Mouse (Mus musculus): Measurements from ENCODE around the gene Ywhag. TPM values are rescaled to one million over a fixed set of nuclear protein-coding genes. Genes with fewer than 3 reads are reported as not detected.

The Ywhag gene
- 1,000 to 10,000 TPM; 1,218 to 1,292 TPM for total RNA-seq (2021)
- long read RNA-seq, experiment 1, transcript Ywhag-201 (2 exons, 3,520 nt): major isoform, 46 of 199 reads
- long read RNA-seq, experiment 1, partial matches to known transcripts: 0 of 199 reads
- long read RNA-seq, experiment 1, other reads (novel, unspliced or antisense): 151 of 199 reads
- long read RNA-seq, experiment 2, transcript Ywhag-201 (2 exons, 3,520 nt): major isoform, 63 of 273 reads
- long read RNA-seq, experiment 2, partial matches to known transcripts: 210 of 273 reads
- long read RNA-seq, experiment 2, other reads (novel, unspliced or antisense): 0 of 273 reads

DNA sequence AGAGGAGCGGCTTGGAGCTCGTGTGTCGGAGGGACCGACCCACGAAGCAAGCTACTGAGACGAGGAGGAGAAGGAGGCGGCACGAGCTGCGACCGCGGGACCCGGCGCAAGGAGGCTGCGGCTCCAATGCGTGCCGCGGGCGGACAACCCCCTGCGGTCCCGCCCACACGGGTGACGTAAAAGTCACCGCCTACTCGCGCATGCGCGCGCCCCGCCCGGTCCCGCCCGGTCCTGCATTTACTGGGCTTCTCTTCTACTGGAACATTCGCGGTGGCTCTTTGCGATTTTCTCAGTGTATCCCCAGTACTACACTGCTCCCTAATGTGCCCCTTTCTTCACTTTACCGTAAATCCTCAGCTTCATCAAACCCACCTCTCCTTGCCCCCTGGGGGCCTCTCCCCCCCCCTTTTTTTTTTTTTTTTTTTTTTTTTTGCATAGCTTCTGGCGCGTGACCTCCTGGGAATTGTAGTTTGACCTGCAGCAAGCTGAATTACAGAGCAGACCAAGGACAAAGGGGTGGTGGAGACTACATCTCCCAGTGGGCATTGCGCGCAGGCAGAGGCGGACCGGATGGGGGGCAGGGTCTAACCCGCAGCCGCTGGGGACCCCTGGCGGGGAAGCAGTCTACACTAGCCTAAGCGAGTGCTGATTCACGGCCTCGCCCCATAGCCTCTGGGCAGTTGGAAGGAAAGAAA lies at the start of gene Ywhag:
Gene Ywhag, minus strand, starts transcription at position 136 of the 695 bp plus-strand sequence.
- DNase-seq (ENCODE audit: low spot score in 2 of 2): peak; percentile 98 to 99
- Histone ChIP-seq H3K27ac (peak within 1 kb of the TSS; percentile 99), H3K4me3 (peak within 1 kb of the TSS; percentile 90)
- peak; percentile 78 for TF ChIP-seq CTCF (conservative IDR thresholded peaks at IDR 0.05)

DNA sequence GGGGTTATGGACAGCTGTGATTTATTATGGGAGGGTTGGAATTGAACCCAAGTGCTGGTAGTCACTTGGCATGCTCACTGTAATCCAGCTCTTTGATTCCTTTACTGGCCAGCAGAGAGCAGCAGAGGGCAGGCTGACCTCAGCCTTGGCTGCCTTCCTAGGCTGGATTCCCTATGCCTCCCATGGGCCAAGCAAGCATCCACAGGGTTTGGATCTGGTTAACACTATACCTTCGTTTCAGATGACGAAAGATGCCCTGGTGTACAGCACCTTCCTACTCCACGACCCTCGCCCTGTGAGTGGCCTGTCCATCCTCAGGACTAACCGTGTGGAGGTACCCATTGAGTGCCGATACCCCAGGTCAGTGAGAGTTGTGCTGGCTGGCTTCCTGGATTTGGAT lies 48.0 kb upstream of the Ywhag start:
- TF ChIP-seq CTCF (conservative IDR thresholded peaks at IDR 0.05): peak; percentile 91
- no peak for DNase-seq (ENCODE audit: low spot score in 2 of 2)
- Histone ChIP-seq H3K4me3 (no peak overlapping the region), H3K27ac (no peak overlapping the region)

- DNase-seq (ENCODE audit: low spot score in 2 of 2): no peak
- no peak within 1 kb of the TSS for H3K27ac ChIP-seq
- no peak within 1 kb of the TSS for H3K4me3 ChIP-seq
- TF ChIP-seq CTCF (conservative IDR thresholded peaks at IDR 0.05): no peak
Measured at GRCm38 (mm10) chr5:135979904-135980303, 45.5 kb upstream of the Ywhag start, which contains the start of gene Zp3. TSS of gene Zp3 (plus strand) at chr5:135980099.

- Histone ChIP-seq H3K27ac (no peak overlapping the region), H3K4me3 (no peak overlapping the region)
- DNase-seq (ENCODE audit: low spot score in 2 of 2): no peak
- no peak for TF ChIP-seq CTCF (conservative IDR thresholded peaks at IDR 0.05)
Measured at GRCm38 (mm10) chr5:135979381-135979780, 45.0 kb upstream of the Ywhag start.

DNA sequence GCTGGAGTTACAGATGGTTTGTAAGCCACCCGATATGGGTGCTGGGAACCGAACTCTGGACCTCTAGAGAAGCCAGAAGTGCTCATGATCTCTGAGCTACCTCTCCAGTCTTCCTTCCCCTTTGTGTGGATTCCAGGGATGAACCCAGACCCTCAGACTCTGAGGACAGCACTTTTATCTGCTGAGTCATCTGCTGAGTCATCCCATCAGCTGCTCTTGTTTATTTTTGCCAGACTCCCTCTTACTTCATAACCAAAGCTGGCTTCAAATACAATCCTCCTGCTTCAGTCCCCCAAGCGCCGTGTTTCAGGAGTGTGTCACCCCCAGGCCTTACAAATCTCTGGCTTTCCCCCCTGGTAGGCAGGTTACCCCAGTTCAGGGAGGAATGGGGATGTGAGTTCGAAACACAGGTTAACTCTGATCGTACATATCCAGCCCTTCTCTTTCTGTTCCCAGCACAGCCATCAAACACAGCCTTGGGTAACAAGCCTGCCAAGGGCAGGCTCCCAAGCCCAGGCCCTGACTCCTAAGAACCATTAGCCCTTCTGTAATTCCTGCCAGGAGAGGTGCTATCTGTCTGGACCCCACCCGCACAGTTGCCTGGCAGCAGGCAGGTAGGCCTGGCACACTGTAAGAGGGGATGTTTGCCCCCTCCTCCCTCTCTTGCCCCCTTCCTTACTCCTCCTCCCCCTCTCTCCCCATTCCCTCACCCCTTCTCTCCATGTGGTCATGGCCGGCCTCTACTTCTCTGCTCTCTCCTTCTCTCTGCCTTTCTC lies 41.7 kb upstream of the Ywhag start:
- TF ChIP-seq CTCF (conservative IDR thresholded peaks at IDR 0.05): no peak
- no peak for DNase-seq (ENCODE audit: low spot score in 2 of 2)
- Histone ChIP-seq H3K27ac (no peak overlapping the region), H3K4me3 (no peak overlapping the region)

DNA sequence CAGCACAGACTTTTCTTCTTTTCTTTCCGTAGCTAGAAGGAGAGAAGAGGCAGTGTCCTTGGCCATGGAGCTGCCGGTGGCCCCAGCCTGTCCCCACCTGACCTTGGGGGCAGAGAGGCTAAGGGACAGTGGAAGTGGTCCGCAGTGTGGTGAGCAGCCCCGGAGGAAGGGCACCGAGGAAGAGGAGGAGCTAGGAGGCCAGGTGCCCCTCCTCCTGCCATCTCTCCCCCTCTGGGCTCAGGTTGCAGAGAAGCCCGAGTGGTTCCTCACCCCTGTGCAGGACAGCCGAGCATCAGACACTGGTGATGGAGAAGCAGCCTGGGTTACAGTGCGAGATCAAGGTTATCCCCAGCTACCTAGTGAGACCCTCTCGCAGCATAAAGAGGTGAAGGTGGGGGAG lies 39.9 kb upstream of the Ywhag start, which contains the start of gene Ssc4d:
Gene Ssc4d, minus strand, starts transcription at position 167 of the 400 bp plus-strand sequence.
- no peak within 1 kb of the TSS for H3K27ac ChIP-seq
- H3K4me3 ChIP-seq: no peak within 1 kb of the TSS
- TF ChIP-seq CTCF (conservative IDR thresholded peaks at IDR 0.05): no peak
- DNase-seq (ENCODE audit: low spot score in 2 of 2): no peak

- TF ChIP-seq CTCF (conservative IDR thresholded peaks at IDR 0.05): no peak
- no peak for DNase-seq (ENCODE audit: low spot score in 2 of 2)
Measured at GRCm38 (mm10) chr5:135971876-135972275, 37.5 kb upstream of the Ywhag start.

GRCm38 (mm10) chr5:135970247-135970646 lies 35.8 kb upstream of the Ywhag start:
- TF ChIP-seq CTCF (conservative IDR thresholded peaks at IDR 0.05): no peak
- Histone ChIP-seq H3K4me3 (no peak overlapping the region), H3K27ac (no peak overlapping the region)
- no peak for DNase-seq (ENCODE audit: low spot score in 2 of 2)

More at GRCm38 (mm10) chr5:135971876-135972275, 37.5 kb upstream of the Ywhag start:
- Histone ChIP-seq H3K4me3 (no peak overlapping the region), H3K27ac (no peak overlapping the region)

DNA sequence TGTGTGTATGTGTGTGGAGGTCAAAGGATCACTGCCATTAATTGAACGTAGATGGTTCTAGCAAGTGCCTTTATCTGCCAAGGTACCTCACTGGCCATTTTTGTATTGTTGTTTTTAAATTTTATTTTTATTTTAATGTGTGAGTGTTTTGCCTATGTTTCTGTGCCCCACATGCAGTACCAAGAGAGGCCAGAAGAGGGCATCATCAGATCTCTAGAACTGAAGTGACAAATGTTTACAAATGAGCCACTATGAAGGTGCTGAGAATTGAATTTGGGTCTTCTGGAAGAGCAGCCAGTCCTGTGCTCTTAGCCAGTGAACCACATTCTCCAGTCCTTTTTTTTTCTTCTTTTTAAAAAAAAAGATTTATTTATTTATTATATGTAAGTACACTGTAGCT lies 34.4 kb upstream of the Ywhag start:
- peak in 1 of 2 experiments; percentile 56 for DNase-seq (ENCODE audit: low spot score in 2 of 2)
- peak; percentile 88 for TF ChIP-seq CTCF (conservative IDR thresholded peaks at IDR 0.05)
- Histone ChIP-seq H3K27ac (no peak overlapping the region), H3K4me3 (no peak overlapping the region)

GRCm38 (mm10) chr5:135966866-135967265 lies 32.5 kb upstream of the Ywhag start:
- no peak overlapping the region for H3K27ac ChIP-seq
- TF ChIP-seq CTCF (conservative IDR thresholded peaks at IDR 0.05): peak; percentile 61
- no peak overlapping the region for H3K4me3 ChIP-seq
- no peak for DNase-seq (ENCODE audit: low spot score in 2 of 2)

DNA sequence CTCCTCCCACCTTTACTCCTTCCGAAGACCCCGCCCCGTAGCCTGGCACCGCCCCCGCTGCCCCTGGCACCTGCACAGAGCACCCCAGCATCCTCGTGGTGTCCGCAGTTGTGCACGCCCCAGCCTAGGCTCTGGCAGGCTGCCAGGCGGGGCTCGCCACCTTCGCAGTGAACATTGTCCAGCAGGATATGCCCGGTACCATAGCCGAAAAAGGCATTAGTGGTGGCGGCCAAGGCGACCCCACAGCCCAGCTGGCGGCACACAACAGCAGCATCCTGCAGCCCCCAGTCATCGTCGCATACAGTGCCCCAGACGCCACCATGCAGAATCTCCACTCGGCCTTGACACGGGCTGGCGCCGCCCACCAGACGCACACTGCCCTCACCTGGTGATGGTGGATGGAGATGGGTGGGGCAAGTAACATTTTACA lies 31.1 kb upstream of the Ywhag start:
- H3K27ac ChIP-seq: no peak overlapping the region
- no peak for DNase-seq (ENCODE audit: low spot score in 2 of 2)
- H3K4me3 ChIP-seq: no peak overlapping the region
- no peak for TF ChIP-seq CTCF (conservative IDR thresholded peaks at IDR 0.05)

DNA sequence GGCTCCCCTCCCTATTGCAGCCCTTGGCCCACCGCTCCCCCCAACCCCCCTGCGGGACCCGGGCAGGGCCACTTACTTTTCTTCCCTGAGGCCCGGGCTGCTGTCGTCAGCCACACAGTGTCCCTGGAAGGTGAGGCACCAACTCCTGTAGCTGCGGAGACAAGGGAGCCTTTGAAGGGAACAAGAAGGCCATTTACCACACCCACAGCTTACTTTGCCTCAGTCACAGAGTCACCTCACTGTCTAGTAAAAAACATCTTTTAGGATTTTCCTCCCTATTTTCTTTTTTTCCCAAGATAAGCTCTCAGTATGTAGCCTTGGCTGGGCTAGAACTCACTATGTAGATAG lies 28.8 kb upstream of the Ywhag start:
- peak overlapping the region; percentile 78 for H3K4me3 ChIP-seq
- no peak for DNase-seq (ENCODE audit: low spot score in 2 of 2)
- TF ChIP-seq CTCF (conservative IDR thresholded peaks at IDR 0.05): no peak
- peak overlapping the region; percentile 97 for H3K27ac ChIP-seq

Data from layer of hippocampus, adult 2 months (tissue).